Mouse (Mus musculus): ENCODE results near the gene Ascc2.

The Ascc2 gene

DNA sequence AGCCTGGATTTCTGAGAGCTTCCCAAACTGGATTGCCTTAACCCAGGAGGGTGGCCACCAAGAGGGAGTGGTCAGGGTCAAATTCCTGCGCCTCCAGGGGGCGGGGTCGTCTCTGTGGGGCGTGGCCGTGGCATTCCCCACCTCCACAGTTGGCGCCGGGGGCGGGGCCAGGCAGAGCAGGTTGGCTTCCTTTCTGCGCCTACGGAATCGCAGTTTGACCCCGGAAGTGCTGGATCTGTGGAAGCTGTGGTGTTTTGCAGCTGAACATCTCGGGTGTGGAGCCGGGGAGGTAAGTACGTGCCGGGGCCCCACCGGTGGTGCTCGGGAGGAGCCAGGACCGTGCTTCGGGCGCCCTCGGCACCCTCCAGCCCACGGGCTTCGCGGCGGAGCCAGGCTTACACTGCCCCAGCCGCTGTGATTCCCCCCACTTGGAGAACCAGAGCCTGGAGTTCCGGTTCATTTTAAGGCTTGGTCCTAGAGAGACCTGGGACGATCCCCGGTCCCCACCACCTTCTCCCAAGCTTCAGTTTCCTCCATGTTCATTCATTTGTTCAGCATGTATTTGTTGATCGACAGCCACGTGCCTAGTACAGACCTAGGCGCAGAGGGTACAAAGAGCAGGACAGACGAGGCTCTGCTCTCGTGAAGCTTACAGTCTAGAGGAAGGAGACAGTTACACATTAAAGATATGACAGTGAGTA is at the start of gene Ascc2:
Gene Ascc2 (plus strand): TSS at position 214 of the 701 bp plus-strand sequence.
- in situ Hi-C loops (cut with MboI): loop anchor here (5.0 kb wide), 1 partner anchor 40 kb away; no protein-coding TSS in a partner anchor

DNA sequence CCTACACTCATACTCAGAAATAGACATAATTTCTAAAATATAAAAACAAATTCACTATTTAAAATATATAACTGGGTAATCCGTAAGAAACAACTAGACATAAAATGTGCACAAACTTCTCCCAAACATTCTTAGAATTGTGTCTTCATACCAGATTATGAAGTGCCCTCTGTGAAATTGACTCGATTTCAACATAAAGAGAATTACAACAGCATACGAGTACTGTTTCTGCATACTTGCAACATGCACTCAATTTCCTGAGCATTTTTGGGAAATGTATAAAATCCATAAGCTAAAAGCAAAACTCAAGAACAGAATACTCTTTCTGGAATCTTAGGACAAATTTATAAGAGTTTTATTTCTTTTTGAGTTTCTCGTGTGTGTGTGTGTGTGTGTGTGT is 45.7 kb upstream of the Ascc2 start:
- in situ Hi-C loops (cut with MboI): no loop called here

DNA sequence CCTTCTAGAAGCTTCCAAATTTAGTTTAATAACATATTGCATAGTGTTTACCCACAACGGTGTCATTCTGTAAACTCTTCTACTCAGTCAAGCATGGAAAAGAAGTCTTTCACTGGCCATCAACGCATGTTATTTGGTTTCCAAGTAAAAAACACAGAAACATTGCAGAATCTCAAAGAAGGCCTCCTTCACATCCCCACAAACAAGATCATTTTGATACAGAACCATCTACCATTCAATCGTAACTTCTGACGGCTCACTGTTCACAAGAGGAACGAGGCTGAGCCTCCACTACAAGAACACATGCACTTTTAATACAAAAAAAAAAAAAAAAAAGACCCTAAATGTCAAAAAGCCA is 44.1 kb upstream of the Ascc2 start:
- in situ Hi-C loops (cut with MboI): no loop called here

DNA sequence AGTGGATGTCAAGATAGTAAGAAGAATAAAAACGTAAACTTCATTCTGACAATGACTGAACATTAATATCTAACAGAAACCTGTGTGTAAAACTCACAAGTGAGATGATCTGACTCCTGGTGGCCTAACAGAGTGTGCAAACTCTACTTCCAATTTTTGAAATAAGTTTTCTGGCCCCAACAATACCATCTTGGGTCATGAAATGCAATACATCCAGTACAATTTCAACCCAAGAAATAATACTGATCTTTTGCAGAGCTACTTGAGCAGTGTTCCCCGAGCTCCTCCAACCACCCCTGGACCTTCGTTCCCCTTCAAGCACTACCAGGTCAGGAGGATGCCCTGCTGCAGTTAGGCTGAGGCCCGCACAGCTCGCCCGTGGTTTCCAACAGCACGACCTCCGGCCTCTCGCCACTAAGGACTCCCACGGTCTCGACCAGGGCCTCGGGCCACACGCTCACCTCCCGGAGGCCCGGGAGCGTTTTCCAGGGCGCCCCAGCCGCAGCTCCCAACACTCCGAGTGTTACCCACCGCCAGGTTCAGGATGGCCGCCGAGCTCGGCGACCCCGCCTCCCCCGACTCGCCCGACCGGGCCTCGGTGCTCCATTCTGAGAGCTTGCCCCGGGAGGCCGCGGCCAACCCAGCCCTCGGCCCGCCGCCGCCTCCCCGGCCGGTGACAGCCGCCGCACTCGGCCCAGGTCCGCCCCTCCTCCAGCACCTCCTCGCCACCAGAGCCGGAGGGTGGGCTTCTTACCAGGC is 43.5 kb upstream of the Ascc2 start:
- in situ Hi-C loops (cut with MboI): no loop called here

DNA sequence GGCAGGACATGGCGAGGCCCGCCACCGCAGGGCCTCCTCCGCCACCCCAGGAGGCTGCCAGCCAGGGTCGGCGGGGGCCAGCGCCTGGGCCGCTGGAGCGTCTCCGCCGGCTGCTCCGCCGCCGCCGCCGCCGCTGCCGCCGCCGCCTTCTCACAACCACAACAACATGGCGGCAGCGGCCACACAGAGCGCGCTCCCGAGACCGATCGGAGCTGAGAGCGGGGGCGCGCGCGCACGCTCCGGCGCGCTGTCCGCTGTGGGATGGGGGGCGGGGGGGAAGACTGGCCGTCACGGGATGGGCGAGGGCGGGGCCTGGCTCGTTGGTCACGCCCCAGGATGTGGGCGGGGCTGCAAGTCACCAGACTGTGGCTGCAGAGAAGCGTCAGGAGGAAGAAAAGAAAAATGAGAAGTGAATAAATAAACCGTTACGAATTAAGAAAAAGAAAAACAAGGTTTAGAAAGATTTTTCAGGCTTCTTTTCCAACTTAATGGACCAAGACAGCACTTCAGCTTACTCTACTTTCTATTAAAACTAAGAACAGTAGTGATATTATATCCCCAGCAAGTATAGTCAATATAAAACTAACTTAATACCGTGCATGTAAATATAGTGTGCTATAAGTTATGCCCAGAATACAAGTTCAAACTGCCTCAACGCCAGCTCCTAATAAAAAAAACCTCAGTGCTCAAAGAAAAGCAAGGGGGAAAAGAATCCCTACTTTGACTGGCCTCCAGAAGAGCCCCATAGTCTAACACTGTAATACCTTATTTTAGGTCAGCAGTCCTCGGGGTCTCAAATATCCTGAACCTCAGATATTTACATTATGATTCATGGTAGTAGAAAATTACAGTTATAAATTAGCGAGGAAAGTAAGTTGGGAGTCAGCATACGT is 42.7 kb upstream of the Ascc2 start, which contains the start of gene Mtmr3:
Gene Mtmr3 (minus strand): TSS at position 256 of the 893 bp plus-strand sequence.
- in situ Hi-C loops (cut with MboI): loop anchor here (5.0 kb wide), 1 partner anchor 42 kb away; the partner anchor contains the start of gene Ascc2

DNA sequence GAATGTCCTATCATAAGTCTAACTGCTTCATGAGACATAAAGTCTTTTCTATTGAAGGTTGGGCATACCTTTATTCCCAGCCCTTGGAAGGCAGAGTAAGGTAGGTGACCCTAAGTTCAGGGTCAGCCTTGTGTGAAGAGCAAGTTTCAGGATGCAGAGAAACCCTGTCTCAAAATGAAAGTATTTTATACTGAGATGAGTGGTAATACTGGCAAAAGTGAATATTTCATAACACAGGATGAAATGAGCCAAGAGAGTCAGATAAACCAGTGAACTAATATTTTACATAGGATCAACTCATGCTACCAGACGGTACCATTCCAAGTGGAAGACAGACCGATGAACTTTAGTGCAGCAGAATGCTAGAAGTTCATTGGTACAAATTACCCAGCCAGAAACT is 39.1 kb upstream of the Ascc2 start:
- in situ Hi-C loops (cut with MboI): loop anchor here (5.0 kb wide), 1 partner anchor 39 kb away; the partner anchor contains the start of gene Ascc2

DNA sequence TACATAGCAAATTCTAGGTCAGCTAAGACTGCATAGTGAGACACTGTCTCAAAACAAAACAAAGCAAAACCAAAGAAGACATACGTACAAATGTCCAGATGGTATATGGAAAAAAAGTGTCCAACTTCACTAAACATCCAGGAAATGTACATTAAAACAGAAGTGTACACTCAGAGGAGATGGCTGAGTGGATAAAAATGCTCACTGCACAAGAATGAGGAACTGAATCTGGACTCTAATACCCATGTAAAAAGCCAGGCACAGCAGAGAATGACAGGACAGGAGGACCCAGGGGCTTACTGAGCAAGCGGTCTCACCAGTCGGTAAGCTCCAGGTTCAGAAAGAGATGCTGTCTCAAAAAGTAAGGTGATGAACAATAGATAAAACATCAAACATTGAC is 37.6 kb upstream of the Ascc2 start:
- in situ Hi-C loops (cut with MboI): loop anchor here (5.0 kb wide), 1 partner anchor 37 kb away; the partner anchor contains the start of gene Ascc2

DNA sequence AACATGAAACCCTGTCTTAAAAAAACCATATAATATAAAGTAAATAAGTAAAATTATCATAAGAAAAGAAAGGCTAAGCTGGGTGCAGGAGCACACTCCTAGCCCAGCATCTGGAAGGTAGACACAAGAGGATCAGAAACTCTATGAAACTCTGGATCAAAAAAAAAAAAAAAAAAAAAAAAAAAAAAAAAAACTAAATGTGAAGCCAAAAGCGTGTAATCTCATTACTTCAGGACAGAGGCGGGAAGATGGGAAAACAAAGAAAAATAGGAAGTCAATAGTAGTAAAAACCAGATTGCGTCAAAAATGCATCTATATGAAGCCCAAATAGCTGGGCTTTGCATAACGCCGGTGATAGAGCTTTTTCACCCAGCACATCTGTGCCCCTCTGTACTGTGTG is 35.7 kb upstream of the Ascc2 start:
- in situ Hi-C loops (cut with MboI): no loop called here

DNA sequence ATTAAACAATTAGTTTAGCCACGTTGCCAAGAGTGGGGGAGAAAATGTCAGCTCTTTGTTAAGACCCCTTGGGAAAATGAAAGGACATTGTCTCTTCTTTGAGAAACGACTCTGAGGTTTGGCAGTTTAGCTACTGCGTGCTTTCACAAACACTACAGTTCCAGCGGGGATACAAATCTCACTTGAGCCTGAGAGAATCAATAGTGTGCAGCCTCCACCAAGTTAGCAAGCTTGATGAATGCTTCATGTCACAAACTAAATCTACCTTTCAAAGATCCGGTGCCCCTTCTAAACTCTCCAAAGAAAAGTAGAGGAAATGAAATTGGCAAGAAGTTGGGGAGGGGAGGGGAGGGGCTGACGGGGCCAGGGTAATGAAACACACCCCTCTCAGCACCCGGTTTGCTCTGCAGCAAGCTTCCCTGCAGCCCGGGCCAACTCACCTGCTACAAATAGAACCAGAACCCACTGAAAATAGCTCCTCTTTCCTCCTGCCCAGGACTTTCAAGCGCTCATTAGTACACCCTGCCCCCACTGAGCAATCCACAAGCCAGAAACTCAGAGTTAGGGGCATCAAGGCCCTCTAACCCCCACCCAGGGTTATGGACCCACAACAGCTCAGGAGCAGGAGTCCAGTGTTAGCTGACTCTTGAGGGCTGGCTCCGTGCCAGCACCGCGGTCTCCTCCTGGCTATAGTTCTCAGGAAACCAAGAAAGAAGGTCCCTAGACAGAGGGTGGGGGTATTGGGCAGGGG is 34.7 kb upstream of the Ascc2 start:
- in situ Hi-C loops (cut with MboI): no loop called here

DNA sequence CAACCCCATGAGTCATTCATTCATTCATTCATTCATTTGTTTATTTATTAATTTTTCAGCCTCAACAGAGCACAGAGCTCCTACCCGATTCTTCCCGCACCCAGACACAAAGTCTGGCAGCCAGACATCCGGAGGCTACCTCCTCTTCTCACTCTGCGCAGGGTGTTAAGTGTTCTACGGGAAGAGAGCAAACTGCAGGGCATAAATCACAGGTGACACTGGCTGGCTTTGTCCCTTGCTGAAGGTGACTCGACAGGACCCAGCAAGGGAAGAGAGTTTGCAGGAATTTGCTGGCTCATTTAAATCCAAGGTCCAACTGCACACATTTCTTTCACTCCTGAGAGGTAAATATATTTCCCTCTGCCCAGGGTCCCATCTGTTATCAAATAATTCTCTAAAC is 33.1 kb upstream of the Ascc2 start:
- in situ Hi-C loops (cut with MboI): no loop called here

DNA sequence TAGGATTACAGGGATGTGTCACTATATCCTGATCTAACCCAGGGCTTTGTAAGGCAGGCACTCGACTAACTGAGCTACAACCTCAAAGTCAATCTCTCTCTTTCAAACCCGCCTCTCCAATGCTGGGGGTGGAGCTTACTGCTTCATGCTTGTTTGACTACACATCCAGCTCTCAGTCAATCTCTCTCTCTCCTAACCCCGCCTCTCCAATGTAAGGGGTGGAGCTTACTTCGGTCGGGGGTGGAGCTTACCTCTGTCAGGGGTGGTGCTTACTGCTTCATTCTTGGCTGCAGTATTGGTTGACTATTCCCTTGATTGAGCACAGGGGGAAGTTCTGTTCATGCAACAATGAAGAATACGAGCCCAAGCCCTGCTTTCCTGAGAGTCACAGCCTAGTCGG is 32.1 kb upstream of the Ascc2 start:
- in situ Hi-C loops (cut with MboI): no loop called here

DNA sequence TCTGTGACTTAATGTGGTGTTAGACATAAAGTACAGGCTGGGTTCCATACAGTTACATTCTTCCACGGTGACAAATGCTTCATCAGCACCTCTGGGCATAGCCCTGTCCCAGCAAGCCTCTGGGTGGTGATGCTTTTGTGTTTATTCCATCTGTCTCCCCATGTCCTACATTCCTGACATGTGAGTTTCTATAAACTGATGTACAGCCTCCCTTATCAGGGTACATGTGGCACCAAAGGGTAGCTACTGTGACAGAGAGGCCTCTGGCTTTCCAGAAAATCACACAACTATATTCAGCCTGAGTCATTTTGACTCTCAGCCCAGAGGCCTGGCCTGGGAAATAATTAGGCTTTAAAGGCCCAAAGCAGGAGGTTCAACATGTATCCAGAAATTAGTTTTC is 31.0 kb upstream of the Ascc2 start:
- in situ Hi-C loops (cut with MboI): no loop called here

DNA sequence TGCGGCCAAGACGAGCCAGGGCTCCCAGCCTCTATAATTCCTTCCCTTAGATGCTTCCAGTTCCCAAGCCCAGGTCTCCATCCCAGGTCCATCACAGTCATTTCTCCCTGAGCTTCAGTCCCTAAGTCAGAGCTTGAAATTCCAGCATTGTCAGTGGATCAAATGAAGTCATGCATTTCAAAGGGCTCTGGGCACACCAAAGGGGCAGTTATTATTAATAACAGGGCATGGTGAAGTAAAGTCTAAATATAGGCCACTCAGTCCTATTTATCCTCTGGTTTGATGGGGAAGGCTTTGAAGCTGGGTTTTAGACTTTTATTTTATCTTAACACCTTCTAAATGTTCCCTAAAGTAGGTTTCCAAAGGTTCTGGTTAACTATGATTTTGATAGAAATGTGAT is 25.6 kb upstream of the Ascc2 start:
- in situ Hi-C loops (cut with MboI): no loop called here

DNA sequence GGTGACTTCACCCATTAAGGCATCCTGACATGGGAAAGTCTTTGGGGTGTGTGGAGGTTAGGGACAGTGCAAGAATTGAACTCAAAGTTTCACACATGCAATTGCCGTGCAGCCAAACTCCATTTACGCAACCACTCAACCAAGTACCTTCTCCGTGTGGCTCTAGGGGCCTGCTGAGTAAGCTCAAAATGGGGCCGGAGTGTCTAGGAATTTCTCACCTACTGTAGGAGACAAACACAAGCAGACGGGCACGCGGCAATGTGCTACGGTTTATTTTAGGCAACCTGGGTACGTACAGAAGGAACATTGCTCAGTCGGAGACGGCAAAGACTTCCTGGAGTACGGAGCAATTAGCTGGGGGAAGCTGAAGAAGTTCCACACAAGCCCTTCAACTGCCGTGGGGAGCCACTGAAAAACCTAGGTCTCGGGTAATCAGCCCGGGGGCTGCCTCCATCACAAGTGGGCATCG is 17.5 kb upstream of the Ascc2 start, which contains the start of gene Gm11032:
Gene Gm11032 (plus strand): TSS at position 51 of the 469 bp plus-strand sequence.
- in situ Hi-C loops (cut with MboI): no loop called here

DNA sequence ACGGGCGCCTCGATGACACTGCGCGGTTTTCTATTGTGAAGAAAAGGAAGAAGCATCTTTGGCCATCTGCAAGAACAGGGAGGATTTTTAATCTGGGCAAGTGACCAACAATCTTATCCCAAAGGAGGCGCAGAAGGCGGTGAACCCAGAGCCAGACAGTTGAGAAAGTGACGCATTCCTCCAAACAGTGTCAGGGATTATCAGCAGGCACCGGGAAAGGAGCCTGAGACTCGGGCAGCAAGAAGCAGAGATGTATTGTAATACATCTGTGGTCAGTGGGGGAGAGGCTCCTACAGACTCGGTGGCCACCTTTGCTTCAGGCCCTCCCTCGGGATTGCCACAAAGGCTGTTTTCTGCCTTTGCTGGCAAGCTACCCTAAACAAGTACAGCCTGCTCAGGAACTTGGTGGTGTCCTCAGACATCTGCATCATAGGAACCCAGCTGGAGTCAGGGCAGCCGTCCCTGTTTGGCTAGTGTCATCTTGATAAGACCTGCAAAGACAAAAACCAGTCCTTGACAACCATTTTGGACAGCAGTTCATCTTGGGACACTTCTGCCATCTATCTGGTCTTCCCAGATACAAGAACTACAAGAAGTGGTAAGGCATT is 16.9 kb upstream of the Ascc2 start:
- in situ Hi-C loops (cut with MboI): no loop called here

DNA sequence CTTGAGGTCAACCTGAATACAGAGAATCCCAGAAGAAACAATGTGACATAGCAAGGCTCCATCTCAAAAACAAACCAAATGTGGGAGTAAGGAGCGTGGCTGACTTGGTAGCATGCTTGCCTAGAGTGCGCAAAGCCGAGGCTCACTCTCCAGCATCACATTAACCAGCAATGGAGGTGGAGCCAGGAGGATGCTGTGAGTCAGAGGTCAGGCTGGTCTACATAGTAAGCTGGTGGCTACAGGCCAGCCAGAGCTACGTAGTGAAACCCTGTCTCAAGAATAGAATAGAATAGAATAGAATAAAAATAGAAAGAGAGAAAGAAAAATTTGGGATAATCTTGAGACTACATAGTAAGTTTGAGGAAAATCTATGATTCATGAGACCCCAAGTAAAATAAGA is 15.7 kb upstream of the Ascc2 start:
- in situ Hi-C loops (cut with MboI): no loop called here

DNA sequence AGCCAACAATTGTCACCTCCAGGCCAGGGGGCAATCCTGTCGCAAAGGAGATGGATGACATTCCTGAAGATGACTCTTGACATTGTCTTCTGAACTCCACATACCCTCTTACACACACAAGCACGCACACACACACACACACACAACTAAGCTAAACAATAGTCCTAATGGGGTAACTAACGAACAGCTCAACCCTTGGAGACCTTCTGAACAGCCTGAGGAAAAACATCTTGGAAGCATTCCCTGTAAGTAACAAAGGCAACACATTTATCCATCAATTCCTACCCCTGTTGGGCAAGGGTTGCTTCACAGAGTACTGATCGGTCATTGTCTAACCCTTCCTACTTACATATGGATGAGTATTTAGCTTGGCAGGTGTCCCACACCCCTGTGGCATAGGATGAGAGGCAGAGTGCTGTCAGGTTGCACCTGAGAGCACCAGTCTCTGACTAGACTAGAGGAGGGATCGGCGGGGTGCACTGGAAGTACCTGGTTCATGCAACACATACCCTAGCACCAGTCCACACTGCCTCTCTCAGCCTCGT is 15.0 kb upstream of the Ascc2 start:
- in situ Hi-C loops (cut with MboI): no loop called here

DNA sequence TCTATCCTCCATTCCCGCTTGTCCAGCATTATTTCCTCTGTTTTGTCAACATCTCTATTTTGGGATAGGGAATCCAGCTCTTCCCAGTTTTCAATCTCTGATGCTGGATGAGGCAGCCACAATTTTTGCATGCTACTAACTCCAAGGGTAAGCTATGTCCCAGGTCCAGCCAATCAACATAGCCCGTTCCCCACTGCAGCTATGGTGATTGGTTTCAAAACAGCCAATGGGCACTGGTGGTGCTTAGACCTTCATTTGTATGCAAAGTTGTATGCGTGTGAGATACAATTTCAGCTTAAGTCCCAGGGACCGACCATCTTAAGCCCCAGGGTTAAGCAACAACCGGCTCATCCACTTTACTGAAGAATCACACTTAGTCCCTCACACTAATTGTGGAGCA is 14.6 kb upstream of the Ascc2 start:
- in situ Hi-C loops (cut with MboI): no loop called here

DNA sequence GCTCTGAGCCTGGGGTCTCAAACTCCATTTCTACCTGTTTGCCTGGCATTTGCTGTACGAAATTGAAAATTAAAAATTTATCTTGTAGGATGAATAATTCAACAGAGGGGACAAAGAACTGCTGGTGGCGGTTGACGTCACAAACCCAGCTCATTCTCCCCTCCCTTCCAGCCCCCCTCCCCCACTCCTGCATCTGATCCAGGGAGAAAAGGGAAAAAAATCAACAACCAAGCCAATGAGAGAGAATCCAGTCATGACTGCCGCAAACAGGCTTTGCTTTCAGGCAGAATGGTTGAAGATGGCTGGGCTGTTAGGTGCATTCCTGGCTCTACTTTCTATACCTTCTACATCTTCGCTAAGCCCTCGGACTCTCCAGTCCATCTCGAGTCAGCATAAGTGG is 11.6 kb upstream of the Ascc2 start:
- in situ Hi-C loops (cut with MboI): no loop called here

DNA sequence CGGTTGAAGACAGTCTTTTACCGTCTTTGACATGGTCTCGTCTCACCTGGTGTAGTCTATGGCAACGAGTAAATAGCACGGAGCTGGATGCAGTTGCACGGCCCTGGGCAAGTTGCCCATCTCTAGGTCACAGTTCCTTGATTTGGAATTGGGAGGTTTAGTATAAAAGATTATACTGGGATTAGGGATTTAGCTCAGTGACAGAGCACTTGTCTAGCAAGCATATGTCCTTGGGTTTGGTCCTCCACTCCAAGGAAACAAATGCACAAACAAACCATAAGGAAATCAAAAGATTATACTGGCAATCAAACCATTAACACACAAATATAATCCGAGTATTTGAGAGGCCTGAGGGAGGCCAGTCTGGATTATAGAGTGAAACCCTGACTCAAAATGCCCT is 9.9 kb upstream of the Ascc2 start:
- in situ Hi-C loops (cut with MboI): no loop called here

DNA sequence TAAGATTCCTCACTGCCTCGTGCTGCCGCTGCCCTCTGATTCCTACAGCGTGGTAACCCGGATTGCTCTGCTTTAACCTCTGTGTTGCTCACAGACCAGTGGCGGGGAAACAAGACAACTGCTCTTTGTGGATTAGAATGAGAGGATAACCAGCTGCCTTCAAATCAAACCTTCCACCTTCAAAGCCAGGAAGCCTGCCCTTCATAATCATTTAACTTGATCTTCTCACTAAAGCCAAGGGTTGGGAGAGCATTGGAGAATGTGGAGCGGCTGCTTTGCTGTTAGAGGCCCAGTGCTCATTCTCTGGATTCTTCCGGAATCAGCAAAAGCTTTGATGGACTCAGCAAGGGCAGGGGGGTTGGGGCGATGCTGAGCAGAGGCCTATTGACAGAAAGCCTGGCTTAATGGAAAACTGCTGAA is 7.7 kb upstream of the Ascc2 start:
- in situ Hi-C loops (cut with MboI): no loop called here

Measured in mature B cell (primary cell).